Mouse (Mus musculus) liver, postnatal 0 days (tissue): ENCODE data around the gene Mrc1.

Experiments used
- CTCF ChIP-seq: sonication (generic); IDR thresholded peaks from 2 replicates; pipeline ENCODE4 v1.5.1; 2016; ENCODE audit warnings: antibody characterized with exemption, low read depth
- EP300 ChIP-seq: IDR thresholded peaks from 2 replicates; pipeline ENCODE4 v1.6.1; 2016; ENCODE audit warnings: antibody characterized with exemption, low read depth, mild to moderate bottlenecking

GRCm38 (mm10) chr2:14206798-14207197 lies 22.4 kb upstream of the Mrc1 start:
- 0 out of 2 replicates have a peak, but pooled peaks have one; percentile 9 for TF ChIP-seq CTCF
- no peak for TF ChIP-seq EP300
